Mouse (Mus musculus): ENCODE measurements around the gene Otogl.

Otogl gene

DNA sequence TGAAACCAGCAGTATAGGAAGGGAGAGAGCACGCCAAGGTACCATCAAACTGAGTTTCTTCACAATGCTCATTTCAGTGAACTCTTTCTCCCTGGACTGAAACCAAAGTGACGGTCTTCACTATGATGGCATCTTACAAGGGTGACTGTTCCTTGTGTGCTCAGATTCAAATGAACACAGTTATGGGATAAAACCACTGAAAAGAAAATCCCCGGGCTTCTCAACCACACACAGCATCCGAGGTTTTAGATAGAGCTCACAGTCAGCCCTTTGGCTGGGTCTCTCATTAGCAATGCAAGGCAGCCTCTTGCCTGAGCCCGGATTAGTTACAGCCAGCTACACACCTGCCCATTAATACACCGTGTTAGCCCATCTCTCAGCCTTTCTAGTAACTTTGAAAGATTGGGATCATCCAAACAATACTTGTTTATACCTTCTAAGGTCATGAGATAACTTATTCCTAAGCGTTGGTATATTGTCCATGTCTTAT, at the start of gene Otogl:
Gene Otogl (minus strand): TSS at position 51 of the 490 bp plus-strand sequence.
- CTCF ChIA-PET: no interaction called here
- POLR2A ChIA-PET: interaction anchor here in 1 of 4 experiments (0.5 kb wide), 1 partner anchor 9 kb away, joined by 3 read pairs; no protein-coding TSS in a partner anchor

DNA sequence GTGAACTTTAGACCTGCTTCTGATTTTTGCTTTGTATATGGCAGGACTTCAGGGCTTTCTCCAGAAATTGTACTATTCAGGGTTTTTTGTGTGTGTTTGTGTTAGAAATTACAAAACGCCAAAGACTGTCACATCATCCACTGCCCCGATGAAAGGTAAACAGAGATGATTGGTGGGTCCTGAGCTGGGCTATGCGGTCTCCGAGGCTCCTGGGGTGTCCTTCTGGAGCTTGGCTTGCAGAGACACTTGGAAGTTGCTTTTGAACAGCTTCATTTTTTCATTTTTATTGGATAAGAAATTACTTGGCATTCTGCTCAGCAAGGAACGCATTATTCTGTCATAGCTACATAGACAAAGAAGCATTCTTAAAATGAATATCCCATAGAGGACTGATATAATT, 44.7 kb upstream of the Otogl start:
- CTCF ChIA-PET: no interaction called here
- POLR2A ChIA-PET: no interaction called here

DNA sequence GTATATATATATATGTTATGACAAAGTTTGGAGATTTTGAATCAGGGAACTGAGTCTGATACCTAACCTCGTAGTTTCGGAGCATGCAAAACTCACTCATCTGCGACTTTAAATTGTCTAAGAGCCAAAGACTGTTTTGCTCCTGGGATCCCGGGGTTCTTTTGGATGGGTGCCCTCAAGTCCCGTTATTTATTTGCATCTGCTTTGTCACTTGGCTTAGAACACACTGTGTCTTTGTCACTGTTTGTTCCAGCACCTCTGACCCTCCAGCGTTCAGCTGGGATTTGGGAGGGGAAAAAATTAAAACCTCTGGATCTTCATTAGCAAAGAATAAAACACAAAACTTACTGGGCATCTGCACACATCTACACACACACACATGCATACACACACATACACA, 42.5 kb upstream of the Otogl start:
- CTCF ChIA-PET: no interaction called here
- POLR2A ChIA-PET: no interaction called here

DNA sequence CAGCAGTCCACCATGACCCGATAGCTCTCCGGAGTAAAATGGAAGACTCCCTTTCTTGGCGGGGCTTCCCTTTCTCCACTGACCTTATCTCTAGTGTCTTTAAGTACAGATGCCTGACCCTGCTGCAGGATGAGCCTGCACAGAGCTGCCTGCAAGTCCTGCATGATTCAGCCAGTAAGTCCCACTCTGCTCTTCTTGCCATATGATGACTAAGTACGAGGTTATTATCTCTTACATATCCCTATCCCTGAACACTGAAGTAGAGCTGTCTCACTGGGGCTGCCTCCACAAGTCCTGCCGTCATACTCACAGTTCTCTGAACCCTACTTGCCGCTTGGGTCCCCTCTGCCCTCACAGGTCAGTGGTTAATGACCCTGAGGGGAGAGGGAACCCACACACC, 39.7 kb upstream of the Otogl start:
- ChIA-PET CTCF (no interaction called here), POLR2A (no interaction called here)

DNA sequence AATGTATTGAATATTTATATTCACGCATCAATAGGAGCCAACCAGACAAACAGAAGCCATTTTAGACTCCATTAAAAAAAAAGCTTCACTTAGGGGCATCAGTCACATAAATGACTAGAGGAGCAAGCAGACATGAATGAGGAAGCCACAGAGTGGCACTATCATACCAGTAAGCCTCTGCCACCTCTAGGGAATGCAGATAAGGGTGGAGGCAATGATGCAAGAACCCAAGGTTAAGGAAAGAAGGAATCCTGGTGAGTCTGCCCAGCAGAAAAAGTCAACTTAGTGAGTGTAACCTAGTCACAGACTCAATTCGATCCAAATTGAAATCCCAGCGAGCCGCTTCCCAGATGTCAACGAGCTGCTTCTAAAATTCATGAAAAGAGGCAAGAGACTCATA, 38.0 kb upstream of the Otogl start:
- ChIA-PET CTCF (interaction anchor here in 1 of 4 experiments (1.0 kb wide), 1 partner anchor 213 kb away, joined by 3 read pairs; no protein-coding TSS in a partner anchor), POLR2A (no interaction called here)

DNA sequence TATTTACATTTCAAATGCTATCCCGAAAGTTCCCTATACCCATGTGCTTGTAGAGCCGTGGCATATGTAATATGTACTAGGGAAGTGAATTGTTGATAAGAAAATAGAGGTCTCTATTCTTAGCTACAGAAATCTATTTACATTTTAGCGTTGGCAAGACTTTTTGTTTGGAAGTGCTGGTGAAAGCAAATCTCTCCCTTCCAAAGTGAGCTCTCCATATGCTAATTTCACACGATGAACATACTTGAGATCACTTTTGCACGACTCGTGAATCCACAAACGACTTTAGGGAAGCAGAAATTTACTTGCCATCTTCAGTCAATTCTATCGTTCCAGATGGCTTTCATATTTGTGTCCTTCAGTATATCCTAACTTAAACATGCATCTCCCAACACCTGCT, 36.7 kb upstream of the Otogl start:
- ChIA-PET CTCF (no interaction called here), POLR2A (no interaction called here)

DNA sequence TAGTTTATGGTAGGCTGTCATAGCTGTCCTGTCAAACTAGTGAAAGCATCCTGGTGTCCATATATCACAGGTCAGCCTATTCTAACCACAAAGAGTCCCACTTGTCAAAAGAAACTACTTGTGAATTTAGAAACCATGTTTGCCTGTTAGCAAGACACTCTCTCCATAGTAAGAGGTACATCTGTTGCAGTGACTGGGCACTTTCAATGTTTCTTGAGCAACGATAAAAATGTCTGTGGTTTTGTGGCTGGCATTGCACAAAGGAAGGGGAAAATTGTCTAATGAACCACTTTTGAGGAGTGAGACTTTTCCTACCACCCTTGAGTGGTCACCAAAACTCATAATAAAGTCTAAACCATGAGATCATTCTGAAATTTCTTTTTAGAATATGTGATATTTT, 36.1 kb upstream of the Otogl start:
- ChIA-PET CTCF (no interaction called here), POLR2A (no interaction called here)

DNA sequence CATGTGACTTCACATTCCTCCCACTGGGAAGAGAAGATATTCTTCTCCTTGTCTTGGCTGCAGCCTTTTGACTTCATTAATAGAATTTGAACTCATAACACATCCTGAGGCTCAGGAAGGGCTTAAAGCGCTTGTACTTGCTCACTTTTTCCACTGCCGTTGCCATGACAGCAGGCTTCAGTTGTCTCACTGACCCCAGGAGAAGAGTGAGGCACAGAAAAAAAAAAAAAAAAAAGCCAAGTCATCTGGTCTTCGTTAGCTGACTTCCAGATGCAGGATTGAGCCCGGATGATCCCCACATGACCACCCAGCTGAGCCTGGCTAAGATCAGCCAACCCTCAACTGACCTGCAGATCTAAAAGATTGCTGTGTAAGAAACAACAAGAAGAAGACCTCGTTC, 34.4 kb upstream of the Otogl start:
- ChIA-PET POLR2A (interaction anchor here in 1 of 4 experiments (0.6 kb wide), 1 partner anchor 595 kb away, joined by 6 read pairs; no protein-coding TSS in a partner anchor), CTCF (interaction anchor here in 1 of 4 experiments (0.6 kb wide), 1 partner anchor 500 kb away, joined by 7 read pairs; no protein-coding TSS in a partner anchor)

DNA sequence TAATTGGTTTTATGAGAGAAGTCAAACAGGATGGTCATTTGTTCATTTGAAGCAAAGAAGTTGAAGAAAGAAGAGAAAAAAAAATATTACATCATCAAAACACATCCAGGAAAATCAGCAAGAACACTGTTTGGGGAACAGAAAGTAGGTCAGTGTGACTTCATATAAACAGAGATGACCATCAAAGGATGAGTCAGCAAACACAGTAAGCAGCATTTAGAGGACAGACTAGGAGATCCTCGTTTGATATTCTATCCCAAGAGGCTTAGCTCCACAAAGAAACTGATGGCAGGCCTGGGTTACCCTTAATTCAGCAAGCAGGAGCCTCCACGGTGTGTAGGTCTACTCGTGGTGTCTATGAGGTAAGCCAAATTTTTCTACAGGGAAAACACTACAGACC, 31.9 kb upstream of the Otogl start:
- POLR2A ChIA-PET: no interaction called here
- CTCF ChIA-PET: no interaction called here

DNA sequence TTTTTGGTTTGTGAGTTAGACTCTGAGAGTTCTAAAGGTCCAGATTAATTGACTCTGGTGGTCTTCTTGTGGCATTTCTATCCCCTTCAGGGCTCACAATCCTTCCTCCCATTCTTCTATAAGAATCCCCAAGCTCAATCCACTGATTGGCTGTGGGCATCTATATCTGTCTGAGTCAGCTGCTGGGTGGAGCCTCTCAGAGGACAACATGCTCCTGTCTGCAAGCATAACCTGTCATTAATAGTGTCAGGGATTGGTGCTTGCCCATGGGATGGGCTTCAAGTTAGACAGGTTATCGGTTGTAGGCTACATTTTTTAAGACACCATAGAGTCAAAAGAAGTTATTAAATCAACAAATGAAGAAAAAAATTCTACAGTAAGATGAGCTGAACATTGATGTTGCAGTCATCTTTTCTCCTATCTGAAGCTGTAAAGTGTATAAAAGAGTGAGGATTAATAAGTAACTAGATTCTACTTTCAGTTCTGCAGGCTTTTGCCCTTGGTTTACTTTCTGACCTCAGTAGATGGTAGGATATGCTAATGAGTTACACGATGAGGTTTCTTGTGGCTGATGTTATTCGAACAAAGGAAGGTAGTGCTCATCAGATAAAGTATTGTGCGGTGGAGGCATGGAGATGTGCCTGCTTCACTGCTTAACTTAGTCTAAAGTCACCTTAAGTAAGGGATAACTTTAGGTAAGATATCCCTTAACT, 29.4 kb upstream of the Otogl start:
- POLR2A ChIA-PET: interaction anchor here in 1 of 4 experiments (1.2 kb wide), 1 partner anchor 9 kb away, joined by 3 read pairs; no protein-coding TSS in a partner anchor
- CTCF ChIA-PET: no interaction called here

DNA sequence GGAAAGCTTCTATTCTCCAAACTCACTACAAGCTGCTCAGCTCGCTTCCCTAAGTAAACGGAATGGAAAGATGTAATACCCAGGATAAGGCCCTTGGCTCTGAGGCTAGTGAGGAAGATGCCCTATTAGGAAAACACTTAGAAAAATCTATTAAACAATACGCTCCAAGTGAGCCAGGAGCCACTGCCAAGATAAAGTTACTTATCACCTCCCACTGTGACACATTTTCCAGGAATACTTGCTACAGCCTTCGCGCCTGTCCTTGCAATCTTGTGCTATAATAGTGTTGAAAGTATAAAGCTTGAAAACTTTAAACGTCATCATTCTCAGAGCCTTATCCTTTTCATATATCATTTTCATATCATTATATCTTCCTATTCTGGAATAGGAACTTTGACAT, 28.4 kb upstream of the Otogl start:
- ChIA-PET POLR2A (no interaction called here), CTCF (no interaction called here)

DNA sequence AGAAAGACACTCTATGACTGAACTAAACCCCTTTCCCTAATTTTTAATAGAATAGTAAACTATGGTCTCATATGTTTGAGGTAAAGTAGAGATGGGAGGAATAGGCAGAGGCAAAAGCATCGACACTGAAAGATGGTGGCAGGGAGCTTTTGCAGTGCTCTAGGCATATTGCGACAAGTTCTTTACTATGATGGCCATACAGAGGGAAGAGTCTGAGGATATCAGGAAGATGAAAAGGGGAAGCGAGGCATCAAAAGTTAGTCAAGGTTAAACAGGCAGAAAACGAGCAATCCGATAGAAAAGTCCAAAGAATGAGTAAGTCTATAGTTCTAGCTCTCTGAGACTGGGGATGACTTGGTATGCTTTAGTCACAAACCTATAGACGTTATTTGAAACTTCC, 27.9 kb upstream of the Otogl start:
- CTCF ChIA-PET: no interaction called here
- POLR2A ChIA-PET: no interaction called here

DNA sequence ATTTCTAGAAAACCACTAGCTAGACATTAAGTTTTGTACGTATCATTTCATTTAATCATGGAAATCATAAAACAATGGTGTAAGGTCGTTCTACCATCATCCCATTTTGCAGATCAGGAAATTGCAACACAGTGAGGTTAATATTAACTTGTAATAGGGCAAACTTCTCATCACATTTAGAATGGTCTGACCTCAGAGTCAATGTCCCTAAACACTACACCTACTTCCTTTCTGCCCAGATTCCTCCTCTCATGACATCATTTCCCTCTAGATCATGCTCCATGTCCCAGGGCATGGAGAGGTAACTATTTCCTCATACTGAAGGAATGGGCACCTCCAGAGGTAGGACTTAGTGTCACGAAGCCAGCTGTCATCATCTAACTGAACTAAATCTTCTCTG, 22.1 kb upstream of the Otogl start:
- POLR2A ChIA-PET: no interaction called here
- CTCF ChIA-PET: interaction anchor here in 1 of 4 experiments (0.5 kb wide), 1 partner anchor 311 kb away, joined by 3 read pairs; no protein-coding TSS in a partner anchor

DNA sequence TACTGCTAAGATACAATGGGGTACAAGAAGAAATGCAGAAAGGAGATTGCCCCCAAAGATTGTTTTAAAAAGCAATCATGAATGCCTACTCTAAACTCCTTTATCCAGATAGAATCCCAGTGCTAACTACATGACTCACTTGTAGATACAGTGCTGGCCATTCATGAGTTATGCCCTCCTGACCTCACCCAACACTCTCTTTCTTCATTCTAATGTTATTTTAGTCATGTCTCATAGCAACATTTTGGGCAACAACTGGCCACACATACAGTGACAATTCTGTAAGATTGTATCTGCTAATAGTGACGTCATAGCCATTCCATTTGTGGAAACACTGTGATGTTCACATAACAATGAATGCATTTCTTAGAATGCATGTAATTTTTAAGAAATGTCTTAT, 21.6 kb upstream of the Otogl start:
- CTCF ChIA-PET: no interaction called here

DNA sequence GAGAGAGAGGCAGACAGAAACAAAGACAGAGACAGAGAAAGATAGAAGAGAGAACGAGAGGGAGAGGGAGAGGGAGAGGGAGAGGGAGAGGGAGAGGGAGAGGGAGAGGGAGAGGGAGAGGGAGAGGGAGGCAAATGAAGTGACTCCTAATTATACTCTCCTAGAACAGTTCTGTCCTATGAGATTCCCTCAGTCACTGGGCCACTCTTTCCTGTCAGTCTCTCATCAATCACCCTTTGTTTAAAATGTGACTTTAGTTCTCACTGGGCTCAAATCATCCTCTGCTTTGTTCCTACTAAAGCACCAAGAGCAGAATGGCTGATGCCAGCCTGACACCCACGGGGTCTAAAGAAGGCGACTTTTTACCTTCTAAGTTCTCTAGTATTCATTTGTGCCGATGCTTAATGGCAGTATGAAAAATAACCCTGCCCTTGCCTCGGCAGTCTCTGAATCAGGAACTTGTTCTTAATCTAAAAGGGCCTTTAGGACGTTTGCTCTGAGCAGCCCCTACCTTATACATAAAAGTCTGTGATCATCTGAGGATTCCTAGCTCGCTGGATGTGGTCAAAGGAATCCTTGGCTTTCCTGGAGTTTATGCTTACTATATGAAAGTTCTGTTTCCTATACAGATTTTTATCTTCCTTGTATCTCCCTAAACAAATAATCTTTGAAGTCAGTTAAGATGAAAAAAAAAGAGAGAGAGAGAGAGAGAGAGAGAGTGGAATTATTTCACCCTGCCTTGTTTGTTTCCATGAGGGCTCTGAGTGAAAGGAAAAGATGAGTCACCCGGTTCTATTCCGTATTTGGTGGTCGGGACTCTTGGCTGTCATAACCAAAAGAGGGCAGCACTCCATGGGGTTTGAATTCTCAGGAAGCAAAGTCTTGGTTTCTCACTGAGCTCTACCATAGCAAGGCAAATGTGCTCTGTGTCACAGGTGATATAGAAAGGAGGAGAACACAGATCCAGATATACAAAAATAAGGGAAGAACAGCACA, 20.2 kb upstream of the Otogl start:
- ChIA-PET CTCF (interaction anchor here in 3 of 4 experiments (0.6 to 0.8 kb wide), 5 partner anchors 333 to 1705 kb away, joined by 3 to 6 read pairs (median 3); no protein-coding TSS in a partner anchor), POLR2A (interaction anchor here in 2 of 4 experiments (0.6 to 0.7 kb wide), 4 partner anchors 9 to 275 kb away, joined by 3 to 6 read pairs (median 4); no protein-coding TSS in a partner anchor)

More for the DNA sequence above, 21.6 kb upstream of the Otogl start:
- POLR2A ChIA-PET: no interaction called here

DNA sequence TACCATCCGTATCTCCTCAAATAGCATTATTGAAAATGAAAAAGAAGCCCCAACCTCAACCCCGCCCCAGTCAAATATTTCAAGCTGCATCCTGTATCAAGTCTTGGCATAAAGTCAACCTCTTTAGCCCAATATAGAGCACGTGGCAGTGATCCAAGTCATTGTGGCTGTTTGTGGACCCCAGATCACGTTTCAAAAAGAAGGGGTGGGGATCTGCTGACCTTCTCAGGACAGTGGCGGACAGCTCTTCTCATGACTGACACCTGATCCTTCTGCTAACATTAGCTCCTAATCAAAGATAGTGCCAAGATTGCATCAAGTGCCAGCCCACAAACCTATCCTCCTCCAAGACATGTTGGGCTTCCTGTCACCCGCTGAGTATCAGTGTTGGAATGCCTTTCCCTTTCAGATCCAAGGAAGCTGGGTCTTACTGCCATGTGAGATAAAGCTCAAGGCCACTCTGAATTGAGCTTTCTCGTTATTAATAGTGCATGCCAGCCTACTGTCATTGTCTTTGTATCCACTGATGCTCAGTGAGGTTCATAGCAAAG, 18.6 kb upstream of the Otogl start:
- ChIA-PET CTCF (no interaction called here), POLR2A (interaction anchor here in 1 of 4 experiments (1.1 to 1.2 kb wide), 2 partner anchors 34 to 130 kb away, joined by 3 to 4 read pairs; no protein-coding TSS in a partner anchor)

DNA sequence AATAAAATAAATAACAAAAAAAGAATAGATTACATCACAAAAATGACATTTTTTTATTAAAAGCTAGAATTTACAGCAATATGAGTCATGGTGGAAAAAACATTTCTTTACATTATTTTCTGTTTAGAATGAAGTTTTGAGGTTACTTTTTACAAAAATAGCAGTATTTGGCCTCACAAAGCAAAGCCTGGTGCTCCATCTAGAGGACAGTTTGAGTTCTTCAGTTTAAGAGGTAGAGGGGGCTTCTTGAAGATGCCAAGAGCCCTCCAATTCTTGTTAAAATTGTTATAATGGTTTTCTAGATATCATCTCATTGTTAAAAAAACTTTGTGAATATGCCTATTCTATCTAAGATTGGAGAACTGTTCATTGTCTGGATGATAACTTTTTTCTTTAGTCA, 13.4 kb upstream of the Otogl start:
- POLR2A ChIA-PET: interaction anchor here in 1 of 4 experiments (0.6 kb wide), 1 partner anchor 128 kb away, joined by 3 read pairs; no protein-coding TSS in a partner anchor

DNA sequence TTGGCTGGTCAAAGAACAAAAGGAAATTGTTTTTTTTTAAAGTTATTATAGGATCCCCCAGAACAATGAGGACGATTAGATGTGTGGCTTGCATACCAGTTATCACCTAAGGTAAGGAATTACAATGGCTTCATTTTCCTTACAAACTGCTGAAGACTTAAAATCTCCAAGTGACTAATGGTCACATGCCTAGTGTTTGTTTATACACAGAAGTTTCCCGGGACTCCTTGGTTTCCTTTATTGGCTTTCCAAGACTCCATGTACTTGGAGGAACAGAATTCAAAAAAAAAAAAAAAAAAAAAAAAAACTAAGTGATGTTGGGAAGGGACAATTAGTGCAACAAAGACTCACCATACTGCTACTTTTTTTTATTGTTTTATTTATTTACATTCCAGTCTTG, 11.9 kb upstream of the Otogl start:
- ChIA-PET POLR2A (no interaction called here), CTCF (no interaction called here)

More for the DNA sequence above, 13.4 kb upstream of the Otogl start:
- CTCF ChIA-PET: interaction anchor here in 1 of 4 experiments (0.6 kb wide), 1 partner anchor 368 kb away, joined by 3 read pairs; no protein-coding TSS in a partner anchor

DNA sequence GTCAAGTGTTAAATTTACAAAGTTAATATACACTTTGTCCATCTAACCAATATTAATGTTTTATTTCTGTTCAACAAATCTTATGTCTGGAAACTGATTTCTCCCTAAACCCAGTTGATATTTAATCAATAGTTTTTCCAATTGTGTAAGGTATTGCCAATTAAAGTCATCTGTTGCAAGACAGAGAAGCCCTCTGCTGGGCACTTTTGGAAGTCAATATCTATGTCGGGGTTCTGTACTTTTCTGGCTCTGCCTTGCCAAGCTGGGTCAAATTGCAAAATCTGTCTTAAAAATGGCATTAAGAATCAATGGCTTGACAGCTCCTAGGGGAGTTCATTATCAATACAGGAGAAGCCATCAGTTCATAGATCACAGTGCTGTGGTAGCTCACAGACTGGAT, 10.8 kb upstream of the Otogl start:
- POLR2A ChIA-PET: no interaction called here
- CTCF ChIA-PET: interaction anchor here in 2 of 4 experiments (0.6 to 0.8 kb wide), 2 partner anchors 64 to 394 kb away, joined by 3 read pairs; no protein-coding TSS in a partner anchor
